Mouse (Mus musculus) kidney, embryonic 14.5 days (tissue): ENCODE data around the gene Ankrd39. TPM values are rescaled to one million over a fixed set of nuclear protein-coding genes. Genes with fewer than 3 reads are reported as not detected.

Source experiments
- ATAC-seq: fragments of 200-750 bp; cut with Nextera tagmentation; 2 replicates; pipeline ENCODE4 v1.8.0; 2017; ENCODE audit warnings: moderate number of reproducible peaks, mild to moderate bottlenecking, moderate TSS enrichment, moderate library complexity; ENCODE audit not compliant: low FRiP score, low TSS enrichment
- H3K27ac ChIP-seq: fragments of 300-500 bp; sonication (generic); 2 replicates; pipeline ENCODE4 v1.5.1; 2014; ENCODE audit warnings: low read depth, mild to moderate bottlenecking, low read length, moderate library complexity, mixed read lengths
- H3K27me3 ChIP-seq: fragments of 300-500 bp; sonication (generic); 2 replicates; pipeline ENCODE4 v1.6.1; 2014; ENCODE audit warnings: mild to moderate bottlenecking, low read length; ENCODE audit not compliant: control insufficient read depth, insufficient read depth
- H3K36me3 ChIP-seq: fragments of 300-500 bp; sonication (generic); 2 replicates; pipeline ENCODE4 v1.6.1; 2014; ENCODE audit warnings: low read length, mixed read lengths; ENCODE audit not compliant: control insufficient read depth, insufficient read depth
- H3K4me1 ChIP-seq: fragments of 300-500 bp; sonication (generic); 2 replicates; pipeline ENCODE4 v1.6.1; 2014; ENCODE audit warnings: low read length, mixed read lengths; ENCODE audit not compliant: control insufficient read depth, insufficient read depth
- H3K4me2 ChIP-seq: fragments of 300-500 bp; sonication (generic); replicated peaks from 2 replicates; pipeline ENCODE4 v1.6.1; 2014; ENCODE audit warnings: low read depth, mild to moderate bottlenecking, low read length
- H3K4me3 ChIP-seq: fragments of 300-500 bp; sonication (generic); 2 replicates; pipeline ENCODE4 v1.5.1; 2014; ENCODE audit warnings: mild to moderate bottlenecking, low read length
- H3K9ac ChIP-seq: fragments of 300-500 bp; sonication (generic); 2 replicates; pipeline ENCODE4 v1.6.1; 2014; ENCODE audit warnings: low read depth, mild to moderate bottlenecking, low read length, moderate library complexity
- H3K9me3 ChIP-seq: fragments of 300-500 bp; sonication (generic); 2 replicates; pipeline ENCODE4 v1.6.1; 2016; ENCODE audit warnings: low read length; ENCODE audit not compliant: control insufficient read depth
- WGBS: fragments of 180-500 bp; shearing (Covaris S2); extraction: QIAGEN DNeasy Blood & Tissue Kit; methylation state at CpG from one replicate; pipeline ENCODE4 v1.1.7; 2014; 5-methylcytosine and 5-hydroxymethylcytosine counted together
- polyA plus RNA-seq: library from polyadenylated mRNA; unstranded; fragments of >200 nt; fragmentation: Nextera tagmentation; extraction: Ambion mirVana; gene quantifications from 2 replicates; pipeline ENCODE4 v1.2.1, GENCODE M21; 2014

The Ankrd39 gene
- polyA plus RNA-seq, 1 experiment from 2014 or later: 22.7 TPM

DNA sequence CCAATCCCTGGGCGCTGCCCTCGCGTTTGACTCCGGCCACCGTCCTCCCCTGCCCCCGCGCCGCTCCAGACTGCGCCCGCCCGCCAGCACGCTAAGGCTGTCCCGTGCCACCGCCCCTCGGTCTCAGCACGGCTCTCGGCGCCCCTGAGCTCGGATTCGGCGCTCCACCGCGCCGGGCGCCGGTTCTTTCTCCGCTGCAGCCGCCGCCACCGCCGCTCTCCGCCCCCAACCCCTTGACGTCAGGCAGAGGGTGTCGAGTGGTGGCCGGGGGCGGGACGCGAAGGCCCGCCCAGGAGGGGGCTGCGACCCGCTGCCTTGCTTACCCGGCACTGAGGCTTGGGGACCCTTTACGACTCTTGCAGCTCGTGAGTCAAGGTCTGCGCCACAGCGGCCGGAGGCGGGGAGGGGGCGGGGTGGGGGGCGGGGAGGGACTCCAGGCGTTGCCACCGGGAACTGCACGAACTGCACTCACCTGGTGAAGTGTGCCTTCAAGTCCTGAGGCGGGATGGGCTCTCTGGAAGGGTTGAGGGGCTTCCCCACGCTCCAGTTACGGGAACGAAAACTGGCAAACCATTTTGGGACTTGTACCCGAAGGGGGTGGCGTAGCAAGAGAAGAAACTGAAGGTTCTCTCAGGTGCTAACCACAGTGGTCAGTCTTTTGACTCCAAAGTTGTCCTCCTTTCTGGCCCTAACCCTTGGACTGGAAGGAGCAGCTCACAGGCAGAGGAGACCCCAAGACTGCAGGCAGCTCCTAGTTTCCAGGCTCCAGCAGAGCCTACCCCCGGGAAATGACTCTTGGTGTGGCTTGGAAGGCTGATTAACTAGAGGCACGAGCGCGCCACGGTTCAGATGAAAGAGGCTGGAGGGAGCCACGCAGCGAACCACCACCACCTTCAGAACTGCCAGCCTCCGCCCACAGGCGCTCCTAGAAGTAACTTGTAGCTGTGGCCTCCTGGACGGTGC is 11.1 kb upstream of the Ankrd39 start, which contains the start of gene Sema4c:
TSS of gene Sema4c (minus strand) at position 319 of the 963 bp plus-strand sequence.
- H3K27me3 ChIP-seq: no peaks in the 10 kb centered on the region
- peak within 1 kb of the TSS; percentile 97 for H3K9ac ChIP-seq
- peak within 1 kb of the TSS; percentile 100 for H3K27ac ChIP-seq
- peak within 1 kb of the TSS; percentile 56 for H3K4me2 ChIP-seq
- peak; percentile 71 for ATAC-seq
- H3K9me3 ChIP-seq: no peaks in the 10 kb centered on the region
- 1% methylated on average over 65 of the region's 69 CpGs for WGBS
- H3K4me1 ChIP-seq: peaks cover 46% of the 10 kb centered on the region
- peaks cover 20% of the 10 kb centered on the region for H3K36me3 ChIP-seq
- peak within 1 kb of the TSS; percentile 55 for H3K4me3 ChIP-seq

DNA sequence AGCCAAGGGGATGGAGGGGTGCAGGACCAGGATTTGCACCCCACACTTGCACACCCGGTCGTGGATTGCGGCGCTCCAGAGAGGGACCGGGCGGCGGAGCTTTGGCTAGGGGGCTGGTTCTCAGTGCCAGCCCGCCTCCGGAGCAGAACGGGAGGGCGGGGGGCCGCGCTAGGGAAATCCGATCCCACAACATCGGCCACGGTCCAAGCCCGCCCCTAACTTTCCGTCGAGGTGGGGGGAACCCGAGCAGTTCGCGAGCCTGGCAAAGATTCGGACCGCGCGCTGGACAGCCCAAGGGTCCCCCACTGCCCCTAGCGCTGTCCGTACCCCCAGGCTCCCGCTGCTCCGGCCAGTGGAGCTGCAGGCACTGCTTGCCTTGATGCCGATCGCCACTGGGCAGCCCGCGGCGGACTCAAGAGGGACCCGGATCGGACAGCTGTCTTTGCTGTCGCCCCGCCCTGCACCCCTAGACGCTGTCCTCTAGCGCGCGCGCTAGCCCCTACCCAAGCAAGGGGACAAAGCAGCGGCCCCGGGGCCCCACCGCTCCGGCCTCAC is 10.3 kb upstream of the Ankrd39 start:
- Histone ChIP-seq H3K4me2 (peak overlapping the region; percentile 56), H3K27ac (peak overlapping the region; percentile 100), H3K4me1 (peaks cover 38% of the 10 kb centered on the region), H3K36me3 (peaks cover 28% of the 10 kb centered on the region), H3K4me3 (peak overlapping the region; percentile 55), H3K9ac (peak overlapping the region; percentile 97), H3K9me3 (no peaks in the 10 kb centered on the region), H3K27me3 (no peaks in the 10 kb centered on the region)
- ATAC-seq: peak; percentile 77
- under 1% methylated on average over 37 of the region's 48 CpGs for WGBS

DNA sequence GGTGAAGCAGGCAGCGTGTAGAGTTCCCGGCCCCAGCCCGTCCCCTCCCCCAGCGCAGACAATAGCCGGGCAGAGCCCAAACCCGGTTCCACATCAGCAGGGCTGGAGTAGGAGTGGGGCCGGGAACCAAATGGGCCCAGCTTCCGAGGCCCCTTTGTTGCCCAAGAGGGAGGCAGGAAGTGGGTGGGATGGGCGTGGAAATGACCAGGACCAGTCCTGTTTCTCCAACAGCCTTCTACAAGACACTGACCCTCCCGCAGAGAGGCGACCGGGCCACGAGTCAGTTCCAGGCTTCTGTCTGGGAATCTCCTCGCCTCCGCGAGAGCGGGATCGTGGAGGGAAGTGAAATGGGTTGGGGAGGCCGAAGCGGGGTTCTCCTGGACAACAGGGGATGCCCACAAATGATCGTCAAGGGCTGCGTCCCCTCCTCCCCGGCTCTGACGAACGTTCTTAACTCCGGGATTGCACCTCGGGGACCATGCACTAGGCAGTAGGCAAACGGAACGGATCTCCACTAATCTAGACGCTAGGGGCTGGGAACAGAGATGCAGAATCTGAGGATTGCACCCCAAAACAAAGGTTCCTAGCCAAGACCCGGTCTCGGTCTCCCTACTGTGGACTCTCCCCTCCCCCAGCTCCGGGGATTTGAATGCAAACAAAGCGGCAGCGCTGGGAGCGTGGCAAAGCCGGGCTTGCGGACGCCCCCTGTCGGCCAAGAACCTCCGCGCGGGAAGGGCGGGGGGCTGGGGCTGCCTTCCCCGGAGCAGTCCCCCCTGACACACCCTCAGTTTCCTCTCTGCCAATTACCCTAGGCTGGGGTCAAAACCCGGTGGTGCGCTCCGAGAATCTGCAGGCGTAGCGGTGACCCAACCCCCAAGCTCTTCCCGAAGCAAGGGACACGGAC is 9.6 kb upstream of the Ankrd39 start:
- H3K9me3 ChIP-seq: no peaks in the 10 kb centered on the region
- H3K27me3 ChIP-seq: no peaks in the 10 kb centered on the region
- WGBS: under 1% methylated on average over 52 of the region's 52 CpGs
- peak; percentile 70 for ATAC-seq
- H3K4me1 ChIP-seq: peaks cover 32% of the 10 kb centered on the region
- H3K9ac ChIP-seq: peak overlapping the region; percentile 97
- peak overlapping the region; percentile 56 for H3K4me2 ChIP-seq
- peak overlapping the region; percentile 55 for H3K4me3 ChIP-seq
- peak overlapping the region; percentile 100 for H3K27ac ChIP-seq
- peaks cover 35% of the 10 kb centered on the region for H3K36me3 ChIP-seq

DNA sequence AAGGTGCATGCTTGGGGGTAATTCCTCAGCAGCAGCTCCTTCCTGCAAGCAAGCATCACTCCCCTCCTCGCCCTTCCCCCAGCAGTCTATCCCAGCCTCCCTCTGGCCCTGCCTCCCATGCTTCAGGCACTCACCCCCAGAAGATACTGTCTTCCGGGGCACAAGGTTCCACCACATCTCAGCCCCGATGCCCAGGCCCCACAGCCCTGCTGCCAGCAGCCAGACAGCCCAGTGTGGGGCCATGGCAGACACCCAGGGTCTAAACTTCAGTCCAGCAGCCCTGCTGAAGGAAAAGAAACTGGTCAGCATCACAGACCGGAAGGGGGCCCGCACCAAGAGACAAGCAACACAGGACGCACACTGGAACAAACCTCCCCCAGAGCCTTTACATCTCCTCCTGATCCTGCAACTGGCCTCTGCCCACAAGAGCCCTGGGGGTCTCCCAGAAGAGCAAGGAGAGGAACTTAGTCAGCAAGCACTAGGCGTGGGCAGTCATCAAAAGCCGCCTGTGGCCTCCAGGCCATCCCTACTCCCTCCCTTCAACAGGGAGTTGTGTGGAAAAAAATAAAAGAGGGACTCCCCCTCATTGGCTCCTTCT is 8.7 kb upstream of the Ankrd39 start:
- H3K4me3 ChIP-seq: peak overlapping the region; percentile 55
- no peak for ATAC-seq
- H3K9me3 ChIP-seq: no peaks in the 10 kb centered on the region
- H3K36me3 ChIP-seq: peaks cover 45% of the 10 kb centered on the region
- peak overlapping the region; percentile 56 for H3K4me2 ChIP-seq
- peak overlapping the region; percentile 97 for H3K9ac ChIP-seq
- H3K4me1 ChIP-seq: peaks cover 31% of the 10 kb centered on the region
- no peaks in the 10 kb centered on the region for H3K27me3 ChIP-seq
- H3K27ac ChIP-seq: peak overlapping the region; percentile 100
- WGBS: 4% methylated on average over 8 of the region's 8 CpGs

DNA sequence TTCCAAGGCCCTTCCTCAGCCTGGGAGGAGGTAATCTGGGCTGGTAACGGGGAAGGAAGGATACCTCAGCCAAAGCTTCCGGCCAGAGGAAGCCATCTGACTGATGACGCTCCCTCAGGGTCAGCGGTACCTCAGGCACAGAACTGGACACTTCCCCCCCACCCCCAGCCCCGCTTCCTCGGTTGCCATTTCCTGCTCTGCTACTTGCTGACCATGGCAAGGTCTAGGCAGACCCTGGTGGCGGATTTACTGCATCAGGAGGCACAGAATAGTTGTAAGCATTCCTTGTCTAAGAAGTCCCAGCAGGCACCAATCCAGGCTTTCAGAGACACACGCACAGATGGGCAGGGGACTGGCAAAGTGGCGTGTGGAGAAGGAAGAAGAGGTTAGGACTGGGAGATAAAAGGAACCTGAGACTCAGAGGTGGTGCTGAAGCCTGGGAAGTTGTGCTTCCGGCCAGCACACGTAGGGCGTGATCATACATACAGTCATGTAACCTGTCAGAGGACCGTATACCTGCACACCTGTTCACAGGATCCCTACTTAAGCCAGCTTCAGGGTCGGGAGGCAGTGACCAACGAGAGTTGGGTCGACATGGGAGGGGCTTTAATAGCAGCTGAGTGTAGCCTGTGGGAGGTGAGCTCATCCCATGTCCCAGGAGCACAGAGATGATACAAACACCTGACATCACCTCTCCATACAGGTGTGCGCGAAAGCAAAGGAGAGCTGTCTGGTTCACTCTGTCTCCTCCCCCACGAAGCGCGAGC is 7.6 kb upstream of the Ankrd39 start:
- H3K36me3 ChIP-seq: peaks cover 55% of the 10 kb centered on the region
- no peak for ATAC-seq
- H3K4me1 ChIP-seq: peaks cover 32% of the 10 kb centered on the region
- H3K4me2 ChIP-seq: peak overlapping the region; percentile 56
- peak overlapping the region; percentile 55 for H3K4me3 ChIP-seq
- WGBS: 49% methylated on average over 21 of the region's 21 CpGs
- H3K27me3 ChIP-seq: no peaks in the 10 kb centered on the region
- H3K9ac ChIP-seq: peak overlapping the region; percentile 97; the same call in 1 of the 2 replicates
- H3K27ac ChIP-seq: peak overlapping the region; percentile 100; the same call in 1 of the 2 replicates
- H3K9me3 ChIP-seq: no peaks in the 10 kb centered on the region

DNA sequence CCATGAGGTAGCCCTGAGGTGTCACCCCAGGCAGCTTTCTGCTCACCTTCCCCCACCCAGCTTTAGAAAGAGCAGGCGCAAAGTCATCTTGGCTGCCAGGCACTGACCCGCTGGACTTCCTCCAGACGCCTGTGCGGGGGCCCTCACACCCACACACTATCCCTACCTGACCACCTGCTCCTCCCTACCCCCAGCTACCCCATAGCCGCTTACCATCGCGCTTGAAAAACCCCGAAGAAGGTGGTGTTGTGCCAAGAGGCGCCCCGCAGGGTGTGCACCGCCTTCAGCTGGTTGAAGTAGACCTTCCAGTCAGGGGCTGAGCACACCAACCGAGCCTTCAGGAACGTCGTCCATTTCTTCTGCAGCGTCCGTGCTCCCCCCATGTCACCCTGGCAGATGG is 5.3 kb upstream of the Ankrd39 start:
- Histone ChIP-seq H3K4me1 (peaks cover 39% of the 10 kb centered on the region), H3K4me3 (no peak overlapping the region), H3K27ac (no peak overlapping the region), H3K9ac (no peak overlapping the region), H3K9me3 (no peaks in the 10 kb centered on the region), H3K36me3 (peaks cover 69% of the 10 kb centered on the region), H3K27me3 (no peaks in the 10 kb centered on the region), H3K4me2 (no peak overlapping the region)
- no peak for ATAC-seq
- WGBS: 78% methylated on average over 16 of the region's 16 CpGs

DNA sequence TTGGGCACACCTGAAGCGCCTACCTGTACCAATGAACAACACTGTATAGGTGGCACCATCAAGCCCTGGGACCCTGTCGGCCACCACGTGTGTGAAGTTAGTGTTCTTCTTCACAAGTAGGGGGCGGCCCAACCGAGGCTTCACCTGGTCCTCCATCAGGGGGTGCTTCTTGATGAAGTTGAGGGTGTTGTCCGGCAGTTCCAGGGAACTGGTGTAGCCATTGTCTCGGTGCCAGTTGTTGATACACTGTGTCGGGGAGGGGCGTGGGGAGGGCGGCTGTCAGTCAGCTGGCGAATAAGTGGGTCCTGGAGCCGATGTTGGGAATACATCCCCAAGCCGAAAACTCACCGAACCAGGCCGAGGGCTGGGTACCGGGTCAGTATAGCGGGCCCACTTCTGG is 4.7 kb upstream of the Ankrd39 start:
- 92% methylated on average over 17 of the region's 17 CpGs for WGBS

More for the DNA sequence above, 4.7 kb upstream of the Ankrd39 start:
- H3K9me3 ChIP-seq: no peaks in the 10 kb centered on the region
- peaks cover 41% of the 10 kb centered on the region for H3K4me1 ChIP-seq
- no peak overlapping the region for H3K4me2 ChIP-seq
- peaks cover 69% of the 10 kb centered on the region for H3K36me3 ChIP-seq
- no peak overlapping the region for H3K9ac ChIP-seq
- no peaks in the 10 kb centered on the region for H3K27me3 ChIP-seq
- ATAC-seq: no peak
- H3K27ac ChIP-seq: no peak overlapping the region
- H3K4me3 ChIP-seq: no peak overlapping the region
